Mouse (Mus musculus) neural tube, embryonic 10.5 days (tissue): Measurements from ENCODE around the gene Sfn.
A peak's percentile ranks its signal among the peaks of the same experiment; 100 is the strongest.
"Not testable (repeated sequence)": the region's sequence is repeated elsewhere in the genome, so short reads cannot be mapped to it uniquely, and the experiment has no call there.

ENCODE experiments used
- DNase-seq: peaks from one replicate; pipeline ENCODE4 v3.0.0-alpha.2; 2017; ENCODE audit warnings: low spot score; ENCODE audit errors: extremely low spot score

Gene Sfn

DNA sequence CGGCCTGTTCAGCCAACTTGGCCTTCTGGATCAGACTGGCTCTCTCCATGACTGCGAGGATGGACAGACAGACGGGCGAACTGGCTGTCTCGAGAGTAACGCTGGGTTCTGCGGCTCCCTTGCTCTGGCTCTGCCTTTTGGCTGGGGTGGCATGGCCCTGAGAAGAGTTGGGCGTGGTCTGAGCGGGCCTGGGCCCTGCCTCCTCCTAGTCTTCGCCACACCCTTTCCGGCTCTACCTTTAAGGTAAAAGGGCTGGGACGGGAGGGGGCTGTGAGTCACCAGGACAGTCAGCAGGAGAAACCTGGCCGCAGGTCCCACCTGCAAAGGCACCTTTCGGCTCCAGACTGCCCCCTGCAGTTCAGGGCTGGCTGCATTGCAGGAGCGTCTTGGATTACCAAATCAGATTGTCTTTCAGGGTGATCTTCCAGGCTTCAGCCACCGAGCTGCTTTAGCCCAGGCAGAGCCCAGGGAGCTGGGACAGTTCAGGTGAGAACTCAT, at the start of gene Sfn:
Gene Sfn, minus strand, starts transcription at position 448 of the 498 bp plus-strand sequence.
- DNase-seq, result peak; percentile 25

DNA sequence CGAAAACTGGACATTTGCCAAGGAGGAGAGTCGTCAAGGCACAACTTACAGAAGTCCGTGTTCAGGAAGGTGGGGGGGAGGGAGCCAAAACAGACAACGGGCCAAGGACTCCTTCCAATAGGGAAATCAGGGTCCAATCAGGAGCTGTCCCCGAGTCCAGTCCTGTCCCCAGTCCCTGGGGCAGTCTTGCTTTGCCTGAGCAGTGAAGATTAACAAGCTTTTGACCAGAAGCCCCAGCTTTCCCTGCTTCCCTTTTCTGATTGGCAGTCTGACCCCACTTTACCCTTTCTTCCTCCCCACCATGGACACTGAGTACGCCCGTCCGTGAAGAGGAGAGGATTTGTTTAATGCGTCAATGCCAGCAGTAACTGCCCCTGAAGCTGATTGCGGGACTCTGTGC, 49.5 kb upstream of the Sfn start:
- DNase-seq, result no peak

DNA sequence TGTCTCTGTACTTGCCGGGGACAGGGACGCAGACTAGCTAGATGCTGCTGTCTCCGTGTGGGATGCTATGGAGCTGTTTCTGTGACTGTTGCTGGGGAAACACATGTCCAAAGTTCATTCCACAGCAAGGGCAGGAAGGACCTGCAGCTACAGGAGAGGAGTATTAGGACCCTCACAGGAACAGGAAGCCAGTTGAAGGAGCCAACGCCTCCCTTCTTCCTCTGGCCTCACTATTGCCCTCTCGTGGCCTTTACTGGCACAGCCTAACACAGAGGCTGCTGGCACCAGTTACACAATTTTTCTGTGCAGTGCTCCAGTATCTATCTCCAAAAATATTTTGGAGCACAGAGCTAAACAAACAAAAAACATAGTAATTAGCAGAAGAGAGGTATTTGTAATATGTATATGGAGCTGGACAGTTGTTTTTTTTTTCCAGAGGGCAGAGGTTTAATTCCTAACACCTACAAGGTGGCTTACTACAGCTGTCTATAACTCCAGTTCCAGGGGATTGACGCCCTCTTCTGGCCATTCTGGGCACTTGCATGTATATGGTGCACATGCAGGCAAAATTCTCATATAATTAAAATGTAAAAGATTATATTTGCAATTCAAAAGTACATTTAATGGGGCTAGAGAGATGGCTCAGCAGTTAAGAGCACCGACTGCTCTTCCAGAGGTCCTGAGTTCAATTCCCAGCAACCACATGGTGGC, 48.2 kb upstream of the Sfn start, which contains the start of gene Zdhhc18:
Gene Zdhhc18, minus strand, starts transcription at position 166 of the 711 bp plus-strand sequence.
- peak; percentile 75 for DNase-seq

DNA sequence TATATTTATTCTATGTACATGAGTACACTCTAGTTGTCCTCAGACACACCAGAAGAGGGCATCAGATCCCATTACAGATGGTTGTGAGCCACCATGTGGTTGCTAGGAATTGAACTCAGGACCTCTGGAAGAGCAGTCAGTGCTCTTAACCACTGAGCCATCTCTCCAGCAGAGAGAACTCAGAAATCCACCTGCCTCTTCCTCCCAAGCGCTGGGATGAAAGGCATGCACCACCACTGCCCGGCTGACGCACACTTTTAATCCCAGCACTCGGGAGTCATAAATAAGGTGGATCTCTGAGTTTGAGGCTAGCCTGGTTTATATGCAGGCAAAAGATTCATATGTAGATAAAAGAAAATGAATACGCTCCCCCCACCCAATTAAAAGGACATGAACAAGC, 47.5 kb upstream of the Sfn start:
- not testable (repeated sequence) for DNase-seq

DNA sequence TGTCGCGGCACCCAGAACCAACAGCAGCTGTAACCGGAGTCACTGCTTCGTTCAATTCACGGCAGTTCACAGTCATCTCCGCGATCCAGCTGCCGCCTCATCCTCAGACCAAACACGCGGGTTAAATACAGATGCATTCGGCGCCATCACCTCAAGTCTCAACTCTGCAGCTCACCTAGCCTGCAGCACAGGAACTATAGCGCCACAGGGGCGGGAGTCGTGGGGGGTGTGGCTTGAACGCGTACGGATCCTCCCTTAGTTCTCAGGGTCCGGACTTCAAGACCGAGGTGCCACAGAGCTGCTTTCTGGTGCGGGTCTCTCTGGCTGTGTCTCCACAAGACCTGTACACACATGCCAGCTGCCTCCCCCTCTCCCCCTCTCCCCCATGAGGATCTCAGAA, 43.7 kb upstream of the Sfn start:
- no peak for DNase-seq

DNA sequence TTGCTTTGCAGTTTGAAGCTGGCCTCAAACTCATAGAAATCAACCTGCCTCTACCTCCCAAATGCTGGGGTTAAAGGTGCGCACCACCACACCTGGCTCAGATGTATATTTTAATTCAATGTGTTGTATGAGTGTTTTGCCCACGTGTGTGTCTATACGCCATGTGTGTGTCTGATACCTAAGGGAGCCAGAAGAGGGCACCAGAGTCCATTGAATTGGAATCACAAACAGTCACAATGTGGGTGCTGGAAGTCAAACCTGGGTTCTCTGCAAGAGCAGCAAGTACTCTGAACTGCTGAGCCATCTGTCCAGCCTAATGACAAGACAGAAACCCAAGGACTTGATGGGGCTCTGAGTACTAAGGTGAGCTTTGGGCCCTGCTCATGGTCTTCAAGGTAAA, 43.2 kb upstream of the Sfn start:
- DNase-seq, result no peak

DNA sequence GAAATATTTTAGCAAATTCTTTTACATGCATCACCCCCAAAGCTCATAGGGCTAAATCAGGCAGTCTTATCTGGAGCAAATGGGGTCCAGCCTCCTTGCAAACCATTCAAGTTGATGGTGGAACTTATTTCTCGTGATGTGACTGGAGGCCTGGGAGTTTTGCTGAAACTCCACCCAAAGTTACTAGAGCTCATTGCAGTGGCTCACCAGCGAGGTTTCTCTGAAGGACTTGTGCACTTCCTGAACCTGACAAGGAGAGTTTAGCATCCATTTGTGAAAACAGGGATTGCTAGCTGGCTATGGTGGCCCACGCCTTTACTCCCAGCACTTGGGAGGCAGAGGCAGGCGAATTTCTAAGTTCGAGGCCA, 32.1 kb upstream of the Sfn start:
- DNase-seq, result no peak

DNA sequence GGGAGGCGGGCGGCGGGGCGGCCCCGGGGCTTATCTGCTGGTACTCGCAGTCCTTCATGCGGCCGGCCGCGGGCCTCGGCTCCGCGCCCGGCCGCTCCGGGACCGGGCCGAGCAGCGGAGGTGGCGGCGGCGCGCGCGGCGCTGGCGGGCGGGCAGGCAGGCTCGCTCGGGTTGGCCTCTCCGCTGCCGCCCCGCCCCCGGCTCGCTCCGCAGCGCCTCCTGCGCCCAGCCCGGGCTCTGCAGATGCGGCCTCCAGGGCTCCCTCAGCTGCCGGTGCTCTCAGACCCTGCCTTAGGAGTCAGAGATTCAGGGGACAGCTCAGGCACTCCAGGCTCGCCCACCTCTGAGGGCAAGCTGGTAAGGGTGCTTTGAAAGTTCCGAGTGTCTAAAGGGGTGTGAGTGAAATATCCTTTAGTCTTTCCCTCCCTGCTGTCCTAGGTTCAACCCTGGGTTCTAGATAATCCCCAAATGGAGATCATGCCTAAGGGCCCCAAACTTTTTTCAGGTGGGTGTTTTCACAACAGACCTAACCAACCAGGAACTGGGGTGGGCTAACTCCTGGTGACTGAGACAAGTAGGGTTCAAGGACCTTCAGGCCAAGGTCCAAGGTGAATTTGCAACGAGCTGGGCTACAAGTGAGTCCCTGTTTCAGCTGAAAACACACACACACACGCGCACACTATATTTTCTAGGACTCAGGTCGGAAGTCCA, 31.5 kb upstream of the Sfn start:
- DNase-seq, result peak; percentile 86

DNA sequence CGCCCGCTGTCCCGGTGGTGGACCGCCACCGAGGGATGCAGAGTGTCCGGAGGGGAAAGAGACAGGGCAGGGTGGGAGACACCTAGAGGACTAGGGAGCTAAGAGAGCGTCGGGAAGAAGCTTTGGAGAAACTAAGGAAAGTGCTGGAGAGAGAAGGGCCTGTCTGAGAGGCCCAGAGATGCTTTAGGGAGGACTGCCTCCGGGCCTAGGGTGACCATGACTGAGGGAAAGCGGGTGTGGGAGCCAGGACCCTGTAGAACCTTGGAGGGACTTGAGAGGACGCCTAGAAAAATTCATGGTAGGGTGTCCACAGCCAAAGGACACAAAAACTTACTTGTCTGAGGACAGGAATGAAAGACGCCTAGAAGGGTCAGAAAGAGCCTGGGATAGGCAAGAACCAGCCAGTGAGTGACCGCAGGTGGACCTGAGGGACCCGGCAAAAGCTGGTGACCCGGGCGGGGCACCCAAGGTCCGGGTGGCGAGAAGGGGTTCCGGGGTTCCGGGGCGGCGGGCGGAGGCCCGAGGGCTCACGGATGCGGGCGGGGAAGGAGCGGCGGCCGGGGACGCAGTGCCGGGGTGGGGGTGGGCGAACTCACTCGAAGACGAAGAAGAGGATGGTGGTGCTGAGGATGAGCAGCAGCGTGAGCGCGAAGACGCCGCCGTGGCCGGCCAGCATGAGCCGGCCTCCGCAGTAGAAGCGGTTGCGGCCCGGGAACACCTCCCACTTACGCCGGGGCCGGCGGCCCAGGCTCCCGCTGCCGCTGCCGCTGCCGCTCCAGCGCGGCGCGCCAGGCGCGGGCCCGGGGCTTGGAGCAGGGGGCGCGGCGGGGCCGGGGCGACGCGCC, 30.7 kb upstream of the Sfn start:
- DNase-seq, result no peak

DNA sequence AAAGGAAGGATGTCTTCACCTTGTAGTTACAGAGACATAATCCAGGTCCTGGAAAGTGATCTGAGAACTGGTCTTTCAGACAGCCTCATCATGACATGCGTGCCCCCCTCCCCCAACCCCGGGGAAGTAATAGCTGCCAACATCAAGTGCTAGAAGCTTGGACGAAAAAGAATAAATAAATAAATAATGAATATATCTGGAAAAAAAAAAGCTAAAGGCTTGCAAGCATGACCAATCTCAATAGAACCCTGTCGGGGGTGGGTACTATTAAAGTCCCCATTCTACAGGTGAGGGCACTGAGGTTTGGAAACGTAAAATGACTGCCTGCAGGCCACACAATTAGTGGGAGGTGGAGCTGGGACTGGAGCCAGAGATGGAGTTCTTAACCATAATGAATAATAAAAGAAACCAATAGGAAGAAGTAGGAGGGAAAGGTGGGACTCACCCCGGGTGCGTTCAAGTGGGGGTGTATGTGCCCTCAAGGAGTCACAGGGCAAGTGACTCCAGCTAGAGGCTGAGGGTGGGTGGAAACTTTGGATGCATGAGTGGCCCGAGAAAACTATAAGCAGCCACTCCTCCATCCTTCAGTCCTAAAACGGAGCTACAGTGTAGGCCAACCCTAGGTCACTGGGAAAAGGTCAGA, 29.9 kb upstream of the Sfn start:
- DNase-seq, result no peak

DNA sequence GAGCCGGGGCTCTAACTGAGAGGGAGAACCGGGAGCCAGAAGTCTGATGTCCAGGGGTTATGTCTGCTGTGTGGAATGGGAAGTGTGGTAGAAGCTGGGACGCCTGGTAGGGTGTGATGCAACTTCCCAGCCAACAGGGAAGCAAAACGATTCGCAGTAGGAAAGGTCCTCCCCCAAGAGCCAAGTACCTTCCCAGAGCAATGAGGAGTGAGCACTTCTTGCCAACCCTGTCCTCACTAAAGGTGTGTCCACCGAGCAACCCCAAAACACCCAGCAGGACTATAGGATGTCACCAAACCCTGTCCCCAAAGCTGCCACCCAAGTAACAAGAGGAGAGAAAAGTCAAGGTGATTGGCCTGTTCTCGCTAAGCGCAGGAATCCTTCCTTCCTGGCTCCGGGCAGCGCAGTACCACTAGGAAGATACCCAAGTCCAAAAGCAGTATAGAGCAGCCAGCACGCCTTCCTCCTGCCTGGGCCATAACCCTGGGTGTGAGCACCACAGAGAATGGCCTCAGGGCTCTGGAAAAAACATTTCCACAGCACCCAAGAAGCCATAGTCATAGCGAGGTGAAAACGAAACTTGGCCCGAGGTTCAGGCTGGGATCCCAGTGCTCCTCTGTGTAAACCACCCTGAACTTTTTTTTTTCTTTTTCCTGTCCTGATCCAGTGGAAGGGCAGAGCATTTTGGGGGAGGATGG, 29.3 kb upstream of the Sfn start:
- no peak for DNase-seq

DNA sequence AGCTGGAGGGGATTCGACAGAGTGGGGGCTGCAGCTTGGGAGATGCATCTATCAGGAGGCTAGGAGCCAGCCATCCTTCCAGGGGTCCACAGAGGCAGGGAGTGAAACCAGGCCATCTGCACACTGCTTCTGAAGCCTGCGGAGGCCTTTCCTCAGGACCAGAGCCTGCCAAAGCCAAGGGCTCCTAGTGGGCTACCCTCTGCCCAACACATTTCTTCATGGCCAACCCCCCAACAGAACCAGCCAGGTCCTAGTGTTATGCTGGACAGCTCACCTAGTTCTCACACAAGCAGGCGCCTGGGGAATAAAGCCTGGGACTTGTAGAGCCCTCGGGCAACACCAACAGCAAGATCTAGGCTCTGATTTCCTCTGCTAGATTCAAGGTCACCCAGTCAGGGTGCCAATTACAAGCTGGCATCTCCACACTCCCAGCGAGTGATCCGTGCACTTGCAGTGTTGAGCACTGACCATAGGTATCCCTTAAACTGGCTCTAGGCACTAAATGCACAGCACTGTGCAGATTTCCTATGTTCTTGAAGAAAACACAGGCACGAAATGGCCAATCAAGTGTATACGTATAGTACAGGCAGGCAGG, 28.5 kb upstream of the Sfn start:
- no peak for DNase-seq

DNA sequence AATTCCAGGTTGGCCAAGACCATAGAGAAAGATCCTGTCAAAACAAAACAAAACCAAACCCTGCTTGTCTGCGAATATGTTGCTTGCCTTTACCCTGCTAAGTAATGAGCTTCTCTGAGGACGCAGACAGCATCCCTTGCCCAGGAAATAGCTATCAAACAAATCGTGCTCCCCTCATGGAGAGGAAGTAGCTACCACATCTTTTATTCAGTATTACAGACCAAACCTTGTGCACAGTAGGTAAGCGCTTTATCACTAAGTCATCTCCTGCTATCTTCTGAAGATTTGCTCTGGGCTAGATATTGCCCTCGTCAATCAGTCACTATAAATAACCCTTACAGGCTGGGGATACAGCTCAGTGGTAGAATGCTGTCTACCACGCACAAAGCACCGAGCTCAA, 27.2 kb upstream of the Sfn start:
- DNase-seq, result no peak

DNA sequence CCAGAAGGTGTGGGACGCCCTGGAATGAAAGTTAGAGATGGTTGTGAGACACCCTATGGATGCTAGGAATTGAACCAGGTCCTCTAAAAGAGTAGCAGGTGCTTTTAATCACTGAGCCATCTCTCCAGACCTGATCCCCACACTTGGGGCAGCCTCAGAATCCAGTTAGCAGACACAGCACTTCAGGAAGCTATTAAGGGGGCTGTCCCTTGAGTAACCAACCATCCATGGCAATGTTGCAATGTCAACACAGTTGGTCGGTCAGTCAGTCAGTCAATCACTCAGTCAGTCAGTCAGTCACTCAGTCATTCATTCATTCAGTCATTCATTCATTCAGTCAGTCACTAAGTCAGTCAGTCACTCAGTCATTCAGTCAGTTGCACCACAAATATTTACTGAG, 26.5 kb upstream of the Sfn start:
- no peak for DNase-seq

DNA sequence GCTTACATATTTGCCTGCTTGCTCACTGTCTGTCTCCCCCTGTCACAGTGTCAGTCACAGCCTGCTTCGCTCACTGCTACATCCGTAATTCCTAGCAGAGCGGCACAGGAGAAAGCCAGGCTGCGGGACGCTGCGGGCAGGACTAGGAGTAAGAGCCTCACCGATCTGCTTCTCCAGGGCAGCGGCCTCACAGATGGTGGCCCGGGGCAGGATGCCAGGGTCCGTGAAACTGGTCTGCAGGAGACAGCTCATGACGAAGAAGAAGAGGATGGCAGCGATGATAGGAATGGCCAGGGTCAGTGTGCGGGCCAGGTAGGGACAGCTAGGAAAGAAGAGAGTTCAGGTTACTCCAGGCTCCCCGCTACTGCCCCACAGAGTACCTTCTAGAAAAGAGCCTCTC, 25.1 kb upstream of the Sfn start:
- no peak for DNase-seq

DNA sequence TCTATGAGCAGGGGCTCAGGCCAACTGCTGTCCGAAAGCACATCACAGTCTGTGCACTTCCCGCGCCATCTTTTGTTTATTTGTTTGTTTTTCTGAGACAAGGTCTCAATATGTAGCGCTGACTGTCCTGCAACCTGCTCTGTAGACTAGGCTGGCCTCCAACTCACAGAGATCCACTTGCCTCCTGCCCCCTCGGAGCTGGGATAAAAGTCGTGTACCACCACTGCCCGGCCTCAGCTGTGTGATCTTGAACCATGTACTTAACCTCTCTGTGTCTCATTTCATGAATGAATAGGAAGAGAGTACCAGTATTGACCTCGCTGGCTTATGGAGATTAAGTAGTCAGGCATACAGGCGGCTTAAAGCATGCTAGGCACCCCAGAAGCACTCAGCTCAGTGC, 24.7 kb upstream of the Sfn start:
- no peak for DNase-seq

DNA sequence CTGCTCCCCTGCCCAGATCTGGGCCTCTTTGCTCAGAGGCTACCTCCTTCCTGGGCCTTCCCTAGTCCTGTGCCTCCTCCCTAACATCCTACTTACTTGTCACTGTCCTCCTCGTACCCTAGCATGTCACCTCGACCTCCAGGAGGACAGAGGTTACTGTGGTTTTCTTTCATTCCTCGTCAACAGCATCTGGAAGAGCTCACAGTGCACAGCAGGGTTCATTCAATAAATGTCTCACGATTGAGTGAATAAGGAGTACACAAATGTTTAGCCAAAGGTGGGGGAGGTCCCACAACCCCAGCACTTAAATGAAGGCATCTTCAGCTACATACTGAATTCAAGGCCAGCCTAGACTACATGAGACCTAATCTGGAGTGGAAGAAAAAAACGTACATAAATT, 24.3 kb upstream of the Sfn start:
- no peak for DNase-seq

DNA sequence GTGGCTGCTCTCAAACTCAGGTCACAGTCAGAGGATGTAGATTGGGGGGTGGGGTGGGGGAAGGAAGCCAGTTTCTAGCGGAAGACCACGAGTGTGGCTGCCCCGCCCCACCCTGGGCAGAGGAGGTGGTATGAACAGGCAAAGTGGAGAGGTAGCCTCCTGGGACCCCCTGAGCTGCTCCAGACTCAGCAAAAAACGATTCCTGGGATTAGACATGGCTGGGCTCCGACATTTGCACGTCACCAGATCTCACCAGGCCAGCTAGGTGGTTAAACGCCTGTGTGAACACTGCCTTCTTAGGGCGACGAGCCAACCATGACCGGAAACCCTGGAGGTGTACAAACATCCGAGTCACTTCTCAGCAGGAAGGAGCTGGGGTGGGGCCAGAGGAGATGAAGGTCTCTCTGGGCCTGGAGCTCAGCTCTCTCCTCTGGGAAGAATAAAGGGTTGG, 23.7 kb upstream of the Sfn start:
- no peak for DNase-seq

DNA sequence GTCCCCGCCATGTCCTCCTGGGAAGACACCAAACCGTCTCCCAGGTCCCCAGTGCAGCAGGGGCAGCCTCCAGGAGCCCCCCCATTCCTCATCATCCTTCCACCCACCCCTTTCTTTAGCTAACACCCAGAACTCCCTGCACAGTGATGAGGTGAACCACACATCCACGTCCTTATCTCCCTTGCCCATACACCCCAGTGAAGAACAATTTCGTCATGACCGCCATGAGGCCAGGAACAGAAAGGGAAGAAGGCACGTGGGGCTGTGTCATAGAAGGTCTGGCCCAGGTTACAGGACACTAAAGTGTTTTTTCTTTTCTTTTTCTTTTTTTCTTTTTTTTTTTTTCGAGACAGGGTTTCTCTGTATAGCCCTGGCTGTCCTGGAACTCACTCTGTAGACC, 22.9 kb upstream of the Sfn start:
- DNase-seq, result no peak

DNA sequence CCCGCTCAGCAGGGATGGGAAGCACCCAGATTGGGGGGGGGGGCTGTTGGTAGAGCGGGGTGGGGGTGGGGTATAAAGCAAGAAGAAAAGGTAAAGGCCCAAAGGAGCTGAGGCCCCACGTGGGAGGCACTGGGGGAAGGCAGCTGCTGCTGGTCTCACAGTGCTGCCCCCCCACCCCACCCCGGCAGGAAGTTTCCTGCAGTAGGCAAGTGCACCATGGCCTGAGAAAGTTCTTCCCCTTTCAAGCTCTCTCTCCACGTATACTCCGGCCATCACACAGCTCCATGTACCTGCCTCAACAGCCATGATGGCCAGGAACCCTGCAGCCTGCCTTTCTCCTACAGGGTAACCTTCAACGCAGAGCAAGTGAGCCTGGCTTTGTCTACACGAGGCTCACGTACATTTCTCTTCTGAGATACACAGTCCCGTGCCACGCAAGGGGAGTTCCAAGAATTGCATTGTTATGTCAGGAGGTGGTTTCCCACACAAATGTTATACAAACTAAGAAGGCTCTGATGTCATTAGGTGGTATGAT, 20.3 kb upstream of the Sfn start:
- no peak for DNase-seq
